Mouse (Mus musculus) left cerebral cortex, postnatal 25 days (tissue): ENCODE data around the gene Zfp688. TPM values are rescaled to one million over a fixed set of nuclear protein-coding genes. Genes with fewer than 3 reads are reported as not detected.
"Not testable (repeated sequence)": the region's sequence is repeated elsewhere in the genome, so short reads cannot be mapped to it uniquely, and the experiment has no call there.

ENCODE experiments used
- DNase-seq, 2 experiments: peaks; one replicate each; pipeline ENCODE4 v3.0.0; 2022; ENCODE audit warnings: low spot score in 2 of 2, mixed read lengths in 1 of 2
- intact Hi-C: fragments of 180-260 bp; cut with DNase I; formaldehyde crosslinking; loops from one replicate; pipeline ENCODE4 v1.15.1; 2025
- total RNA-seq, 2 experiments: library from RNA; stranded (reverse); gene quantifications; 2 replicates each; pipeline ENCODE4 v1.2.3; 2021

The Zfp688 gene
- total RNA-seq, 2 experiments from 2014 or later, result 13.0 to 16.8 TPM

- no peak for DNase-seq
- intact Hi-C loops, result no loop called here
Measured at GRCm38 (mm10) chr7:127425291-127425690, 3.4 kb upstream of the Zfp688 start.

DNA sequence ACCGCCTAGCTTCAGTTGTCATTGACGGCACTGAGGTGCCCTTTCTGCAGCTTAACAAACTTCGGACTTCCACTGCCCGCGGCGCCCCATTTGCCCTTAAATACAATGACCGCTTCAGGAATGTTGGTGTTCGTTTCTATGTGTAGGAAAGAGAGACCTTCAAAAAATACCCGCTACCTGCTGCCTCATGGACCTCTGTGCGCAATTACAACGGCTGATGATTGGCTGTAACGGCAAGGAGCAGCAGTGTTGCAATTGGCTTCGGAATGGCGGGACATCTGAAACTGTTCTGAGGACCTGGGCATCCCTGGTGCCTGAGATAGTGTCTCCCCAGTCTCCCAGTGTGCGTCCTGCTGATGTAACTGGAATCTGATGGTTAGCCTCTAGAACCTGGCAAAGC, 379 bp upstream of the Zfp688 start:
- intact Hi-C loops, result no loop called here
- DNase-seq, result peak; percentile 42 to 65

GRCm38 (mm10) chr7:127411418-127411817, 10.4 kb downstream of the Zfp688 start:
- no peak for DNase-seq
- intact Hi-C loops, result no loop called here

- intact Hi-C loops, result not testable (repeated sequence)
- peak; percentile 86 to 89 for DNase-seq
Measured at GRCm38 (mm10) chr7:127406002-127406987, 15.6 kb downstream of the Zfp688 start, which contains the start of gene Zfp764. TSS of gene Zfp764 (minus strand) at chr7:127406822.

DNA sequence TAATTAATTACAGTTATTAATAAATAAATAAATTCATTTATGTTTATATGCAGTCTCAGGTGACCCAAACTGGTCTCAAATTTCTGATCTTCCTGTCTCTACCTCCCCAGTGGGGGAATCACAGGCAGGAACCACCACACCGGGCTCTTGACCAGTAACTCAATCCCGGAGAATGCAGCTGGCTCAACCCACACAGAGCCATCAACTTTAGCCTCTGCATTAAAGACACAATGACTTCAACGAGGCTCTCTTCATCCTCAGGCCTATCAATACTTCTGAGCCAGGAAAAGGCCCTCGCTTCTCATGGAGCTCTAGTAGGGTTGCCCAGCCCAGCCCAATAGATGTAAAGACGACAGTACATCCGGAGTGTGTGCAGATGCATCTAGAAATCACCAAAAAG, 17.8 kb downstream of the Zfp688 start:
- DNase-seq, intact Hi-C loops: not testable (repeated sequence)

DNA sequence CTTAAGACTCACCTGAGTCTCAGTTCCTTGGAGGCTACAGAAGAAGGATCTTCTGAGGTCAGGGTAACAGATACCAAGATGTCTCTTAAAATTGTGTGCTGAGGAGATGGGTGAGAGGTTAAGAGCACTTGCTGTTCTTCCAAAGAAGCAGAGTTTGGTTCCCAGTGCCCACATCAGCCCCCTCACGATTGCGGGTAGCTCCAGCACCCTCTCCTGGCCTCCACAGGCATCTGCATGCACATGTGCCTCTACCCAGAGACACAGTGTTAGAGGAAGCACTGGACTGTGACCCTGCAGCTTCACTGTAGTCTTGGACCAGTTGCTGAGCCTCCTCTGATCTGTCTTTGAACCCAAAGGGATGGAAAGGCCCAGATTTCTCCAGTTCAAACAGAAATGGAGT, 18.9 kb downstream of the Zfp688 start:
- no peak for DNase-seq
- intact Hi-C loops, result no loop called here

GRCm38 (mm10) chr7:127400355-127400754, 21.5 kb downstream of the Zfp688 start:
- intact Hi-C loops, result no loop called here

GRCm38 (mm10) chr7:127393944-127394333, 27.9 kb downstream of the Zfp688 start:
- intact Hi-C loops, result no loop called here
- no peak for DNase-seq

More at GRCm38 (mm10) chr7:127400355-127400754, 21.5 kb downstream of the Zfp688 start:
- no peak for DNase-seq

DNA sequence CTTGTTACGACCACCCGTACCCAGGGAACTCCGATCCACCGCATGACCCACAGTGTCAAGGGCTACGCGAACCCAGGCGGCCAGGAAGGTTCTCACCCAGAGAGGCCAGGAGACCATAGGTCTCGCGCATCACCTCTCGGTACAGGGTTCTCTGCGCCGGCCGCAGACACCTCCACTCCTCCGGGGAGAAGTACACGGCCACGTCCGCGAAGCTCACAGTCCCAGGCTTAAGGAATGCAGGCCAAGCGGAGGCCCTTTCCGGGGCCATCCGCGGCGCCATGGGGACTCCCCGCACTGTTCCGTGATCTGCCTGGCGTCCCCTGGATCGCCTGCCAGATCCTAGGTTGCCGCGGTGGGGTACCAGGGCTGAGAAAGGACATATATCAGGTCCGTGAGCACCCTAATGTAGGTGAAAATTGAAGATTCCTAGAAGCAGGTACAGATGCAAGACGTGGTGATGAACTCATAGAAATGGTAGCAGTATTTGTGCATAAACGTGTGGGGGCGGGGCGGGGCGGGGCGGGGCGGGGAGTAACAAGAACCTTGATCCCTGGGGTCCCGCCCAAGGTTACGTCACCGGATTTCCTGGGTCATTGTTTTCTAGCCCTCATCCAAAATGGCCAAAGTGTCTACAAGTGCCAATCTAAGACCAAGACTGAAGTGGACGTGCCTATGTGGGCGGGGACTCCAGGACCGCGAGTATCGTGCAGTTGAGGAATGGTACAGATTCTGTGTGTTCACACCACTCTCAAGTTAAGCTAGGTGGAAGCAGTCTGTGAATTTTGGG, 28.5 kb downstream of the Zfp688 start, which contains the start of gene E430018J23Rik:
Gene E430018J23Rik, minus strand, starts transcription at position 473 of the 787 bp plus-strand sequence.
- intact Hi-C loops, result no loop called here
- peak; percentile 95 to 99 for DNase-seq

DNA sequence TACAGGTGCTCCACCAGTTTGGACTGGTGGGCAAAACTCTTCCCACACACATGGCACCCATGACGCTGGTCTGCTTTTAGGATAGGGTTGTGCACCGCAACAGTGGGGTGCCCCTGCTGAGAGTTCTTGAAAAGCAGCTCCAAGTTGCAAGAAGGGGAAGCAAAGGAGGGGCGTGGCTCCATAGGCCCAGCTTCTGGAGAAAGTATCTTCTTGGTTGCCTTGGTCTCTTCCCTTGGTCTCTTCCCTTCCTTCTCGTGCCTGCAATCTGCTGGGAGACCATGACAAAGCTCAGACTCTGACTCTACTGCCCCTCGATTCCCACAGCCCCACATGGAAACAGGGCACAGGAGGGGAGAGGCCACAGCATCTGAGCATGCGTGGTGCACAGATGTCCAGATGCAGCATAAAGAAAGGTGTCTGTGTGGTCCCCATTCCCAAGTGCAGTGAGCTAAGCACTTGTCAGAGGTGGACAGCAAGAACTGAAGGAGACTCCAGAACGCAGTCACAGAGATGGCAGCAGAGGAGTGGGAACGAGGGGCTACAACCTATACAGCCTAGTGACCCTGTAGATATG, 29.5 kb downstream of the Zfp688 start:
- intact Hi-C loops, result no loop called here

DNA sequence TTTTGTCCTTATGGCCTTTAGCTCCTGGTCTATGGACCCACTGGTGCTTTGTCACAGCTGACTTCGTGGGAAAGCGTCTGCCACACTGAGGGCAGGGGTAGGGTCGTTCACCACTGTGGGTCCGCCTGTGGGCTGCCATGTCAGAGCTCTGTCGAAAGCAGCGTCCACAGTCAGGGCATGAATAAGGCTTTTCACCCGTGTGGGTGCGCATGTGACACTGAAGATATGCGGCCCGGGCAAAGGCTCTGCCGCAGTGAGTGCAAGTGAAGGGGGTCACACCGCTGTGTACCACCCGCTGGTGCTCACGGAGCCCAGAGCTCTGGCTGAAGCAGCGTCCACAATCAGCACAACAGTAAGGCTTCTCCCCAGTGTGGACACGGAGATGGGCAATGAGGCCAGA, 30.3 kb downstream of the Zfp688 start:
- intact Hi-C loops, result no loop called here
- DNase-seq, result no peak

More for the DNA sequence above, 29.5 kb downstream of the Zfp688 start:
- DNase-seq, result no peak

DNA sequence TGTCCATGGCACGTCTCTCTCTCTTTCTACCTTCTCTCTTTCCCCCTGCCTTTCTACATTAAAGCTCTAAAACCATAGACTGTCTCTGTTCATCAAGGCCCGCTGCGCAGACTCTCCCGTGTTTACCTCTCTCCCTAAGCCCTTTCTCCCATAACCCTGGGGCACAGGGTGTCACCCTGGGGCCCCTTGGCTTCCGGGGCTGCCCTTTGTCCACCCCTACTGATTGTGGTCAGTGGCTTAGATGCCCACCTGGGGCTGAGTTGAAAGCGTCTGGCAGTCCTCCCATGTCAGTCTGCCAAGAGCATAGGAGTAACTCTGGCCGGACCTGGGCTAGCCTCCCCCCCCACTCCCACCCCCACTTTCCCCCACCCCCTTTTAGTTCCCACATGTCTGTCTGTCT, 31.6 kb downstream of the Zfp688 start:
- no peak for DNase-seq
- intact Hi-C loops, result no loop called here

DNA sequence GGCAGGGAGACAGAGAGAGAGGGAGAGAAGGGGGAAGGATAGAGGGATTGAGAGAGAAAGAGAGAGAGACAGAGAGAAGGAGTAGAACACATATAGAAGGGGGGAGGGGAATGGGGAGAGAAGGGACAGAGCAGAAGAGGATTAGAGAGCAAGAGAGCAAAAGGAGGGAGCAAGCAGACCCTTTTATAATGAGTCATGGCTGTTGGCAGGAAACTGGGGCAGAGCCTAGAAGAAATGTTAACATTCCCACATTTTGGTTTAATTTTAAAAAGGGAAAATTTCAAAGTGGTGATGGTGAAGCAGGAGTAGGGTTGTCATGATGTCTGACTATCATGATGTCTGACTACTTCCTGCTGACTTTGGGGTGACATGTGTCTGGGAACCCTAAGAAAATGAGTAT, 33.7 kb downstream of the Zfp688 start:
- DNase-seq, intact Hi-C loops: not testable (repeated sequence)

DNA sequence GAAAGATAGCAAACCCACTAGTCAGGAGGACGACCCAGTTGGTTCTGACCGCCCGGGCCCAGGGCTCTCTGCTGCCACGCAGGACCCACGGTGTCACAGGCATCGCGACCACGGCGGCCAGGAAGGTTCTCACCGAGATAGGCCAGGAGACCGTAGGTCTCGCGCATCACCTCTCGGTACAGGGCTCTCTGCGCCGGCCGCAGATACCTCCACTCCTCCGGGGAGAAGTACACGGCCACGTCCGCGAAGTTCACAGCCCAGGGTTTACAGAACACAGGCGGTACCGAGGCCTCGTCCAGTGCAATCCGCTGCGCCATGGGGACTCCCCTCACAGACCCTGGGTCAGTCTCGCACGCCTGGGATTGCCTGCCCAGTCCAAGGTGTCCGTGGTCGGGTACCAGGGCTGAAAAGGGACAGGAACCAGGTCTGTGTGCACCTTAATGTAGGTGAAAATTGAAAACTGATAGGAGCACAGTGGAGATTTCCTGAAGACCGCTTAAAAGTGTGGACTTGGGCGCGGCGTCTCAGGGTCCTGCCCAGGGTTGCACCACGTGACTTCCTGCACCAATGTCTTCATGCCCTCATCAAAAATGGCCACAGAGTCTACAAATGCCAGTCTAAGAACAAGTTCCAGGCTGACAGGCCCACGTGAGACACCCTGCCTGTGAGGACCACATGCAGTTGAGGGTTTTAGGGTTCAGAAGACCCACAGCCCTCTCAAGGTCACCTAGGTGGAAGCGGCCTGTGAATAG, 35.1 kb downstream of the Zfp688 start, which contains the start of gene 9130019O22Rik:
Gene 9130019O22Rik, minus strand, starts transcription at position 526 of the 752 bp plus-strand sequence.
- intact Hi-C loops, result no loop called here

DNA sequence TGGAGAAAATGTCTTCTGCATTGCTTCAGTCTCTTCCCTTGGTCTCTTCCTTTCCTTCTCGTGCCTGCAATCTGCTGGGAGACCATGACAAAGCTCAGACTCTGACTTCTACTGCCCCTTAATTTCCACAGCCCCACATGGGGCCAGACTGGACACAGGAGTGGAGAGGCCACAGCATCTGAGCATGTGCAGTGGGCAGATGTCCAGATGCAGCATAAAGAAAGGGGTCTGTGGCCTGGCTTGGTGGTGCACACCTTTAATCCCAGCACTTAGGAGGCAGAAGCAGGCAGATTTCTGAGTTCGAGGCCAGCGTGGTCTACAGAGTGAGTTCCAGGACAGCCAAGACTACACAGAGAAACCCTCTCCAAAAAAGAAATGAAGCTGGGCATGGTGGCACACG, 36.3 kb downstream of the Zfp688 start:
- intact Hi-C loops, DNase-seq: not testable (repeated sequence)

More for the DNA sequence above, 35.1 kb downstream of the Zfp688 start, which contains the start of gene 9130019O22Rik:
- DNase-seq, result peak; percentile 94 to 95

GRCm38 (mm10) chr7:127378310-127378921, 43.5 kb downstream of the Zfp688 start:
- intact Hi-C loops, result no loop called here
- DNase-seq, result no peak

DNA sequence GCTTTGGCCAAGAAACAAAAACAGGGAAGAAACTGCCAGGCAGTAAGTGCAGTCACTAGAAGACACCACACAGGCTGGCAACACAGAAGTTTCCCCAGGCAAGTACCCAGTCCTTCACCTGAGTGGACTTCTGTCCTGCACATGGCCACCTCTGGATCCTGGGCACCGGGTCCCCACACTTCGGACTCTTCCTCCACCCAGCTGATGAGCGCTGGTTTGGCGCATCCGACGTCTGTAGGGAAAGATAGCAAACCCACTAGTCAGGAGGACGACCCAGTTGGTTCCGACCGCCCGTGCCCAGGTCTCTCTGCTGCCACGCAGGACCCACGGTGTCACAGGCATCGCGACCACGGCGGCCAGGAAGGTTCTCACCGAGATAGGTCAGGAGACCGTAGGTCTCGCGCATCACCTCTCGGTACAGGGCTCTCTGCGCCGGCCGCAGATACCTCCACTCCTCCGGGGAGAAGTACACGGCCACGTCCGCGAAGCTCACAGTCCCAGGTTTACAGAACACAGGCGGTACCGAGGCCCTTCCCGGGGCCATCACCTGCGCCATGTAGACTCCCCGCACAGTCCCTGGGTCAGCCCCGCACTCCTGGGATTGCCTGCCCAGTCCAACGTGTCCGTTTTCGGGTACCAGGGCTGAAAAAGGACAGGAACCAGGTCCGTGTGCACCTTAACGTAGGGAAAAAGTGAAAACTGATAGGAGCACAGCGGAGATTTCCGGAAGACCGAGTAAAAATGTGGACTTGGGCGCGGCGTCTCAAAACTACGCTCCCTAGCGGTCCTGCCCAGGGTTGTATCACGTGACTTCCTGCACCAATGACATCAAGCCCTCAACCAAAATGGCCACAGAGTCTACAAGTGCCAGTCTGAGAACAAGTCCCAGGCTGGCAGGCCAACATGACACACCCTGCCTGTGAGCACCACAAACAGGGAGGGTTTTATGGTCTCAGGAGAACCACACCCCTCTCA, 46.3 kb downstream of the Zfp688 start, which contains the start of gene Zfp747:
Gene Zfp747, minus strand, starts transcription at position 780 of the 975 bp plus-strand sequence.
- intact Hi-C loops, result not testable (repeated sequence)
- peak; percentile 91 to 97 for DNase-seq
